Mouse (Mus musculus) lung, embryonic 15.5 days (tissue): Measurements from ENCODE around the gene Morn3. TPM values are rescaled to one million over a fixed set of nuclear protein-coding genes. Genes with fewer than 3 reads are reported as not detected.

ENCODE experiments used
- ATAC-seq: fragments of 200-750 bp; cut with Nextera tagmentation; 2 replicates; pipeline ENCODE4 v1.8.0; 2017; ENCODE audit warnings: moderate number of reproducible peaks, borderline replicate concordance; ENCODE audit not compliant: low FRiP score, low TSS enrichment; ENCODE audit errors: extremely low read depth
- H3K27ac ChIP-seq: fragments of 300-500 bp; sonication (generic); 2 replicates; pipeline ENCODE4 v1.5.1; 2015; ENCODE audit warnings: moderate library complexity, mild to moderate bottlenecking, inconsistent platforms
- H3K27me3 ChIP-seq: fragments of 300-500 bp; sonication (generic); 2 replicates; pipeline ENCODE4 v1.6.1; 2015; ENCODE audit warnings: inconsistent platforms
- H3K36me3 ChIP-seq: fragments of 300-500 bp; sonication (generic); 2 replicates; pipeline ENCODE4 v1.6.1; 2015; ENCODE audit warnings: inconsistent platforms
- H3K4me1 ChIP-seq: fragments of 300-500 bp; sonication (generic); 2 replicates; pipeline ENCODE4 v1.6.1; 2015; ENCODE audit warnings: inconsistent platforms
- H3K4me2 ChIP-seq: fragments of 300-500 bp; sonication (generic); 2 replicates; pipeline ENCODE4 v1.6.1; 2015; ENCODE audit warnings: inconsistent platforms, mild to moderate bottlenecking, moderate library complexity
- H3K4me3 ChIP-seq: fragments of 300-500 bp; sonication (generic); 2 replicates; pipeline ENCODE4 v1.5.1; 2015; ENCODE audit warnings: mild to moderate bottlenecking, inconsistent platforms
- H3K9ac ChIP-seq: fragments of 300-500 bp; sonication (generic); 2 replicates; pipeline ENCODE4 v1.6.1; 2015; ENCODE audit warnings: inconsistent platforms
- H3K9me3 ChIP-seq: fragments of 300-500 bp; sonication (generic); 2 replicates; pipeline ENCODE4 v1.6.1; 2016; ENCODE audit warnings: inconsistent platforms
- WGBS: fragments of 180-500 bp; shearing (Covaris S2); methylation state at CpG from one replicate; pipeline ENCODE4 v1.1.7; 2015; 5-methylcytosine and 5-hydroxymethylcytosine counted together
- polyA plus RNA-seq: library from polyadenylated mRNA; unstranded; fragments of >200 nt; fragmentation: Nextera tagmentation; extraction: Ambion mirVana; gene quantifications from 2 replicates; pipeline ENCODE4 v1.2.1, GENCODE M21; 2015

The Morn3 gene
- polyA plus RNA-seq, 1 experiment from 2014 or later = 1.3 TPM

DNA sequence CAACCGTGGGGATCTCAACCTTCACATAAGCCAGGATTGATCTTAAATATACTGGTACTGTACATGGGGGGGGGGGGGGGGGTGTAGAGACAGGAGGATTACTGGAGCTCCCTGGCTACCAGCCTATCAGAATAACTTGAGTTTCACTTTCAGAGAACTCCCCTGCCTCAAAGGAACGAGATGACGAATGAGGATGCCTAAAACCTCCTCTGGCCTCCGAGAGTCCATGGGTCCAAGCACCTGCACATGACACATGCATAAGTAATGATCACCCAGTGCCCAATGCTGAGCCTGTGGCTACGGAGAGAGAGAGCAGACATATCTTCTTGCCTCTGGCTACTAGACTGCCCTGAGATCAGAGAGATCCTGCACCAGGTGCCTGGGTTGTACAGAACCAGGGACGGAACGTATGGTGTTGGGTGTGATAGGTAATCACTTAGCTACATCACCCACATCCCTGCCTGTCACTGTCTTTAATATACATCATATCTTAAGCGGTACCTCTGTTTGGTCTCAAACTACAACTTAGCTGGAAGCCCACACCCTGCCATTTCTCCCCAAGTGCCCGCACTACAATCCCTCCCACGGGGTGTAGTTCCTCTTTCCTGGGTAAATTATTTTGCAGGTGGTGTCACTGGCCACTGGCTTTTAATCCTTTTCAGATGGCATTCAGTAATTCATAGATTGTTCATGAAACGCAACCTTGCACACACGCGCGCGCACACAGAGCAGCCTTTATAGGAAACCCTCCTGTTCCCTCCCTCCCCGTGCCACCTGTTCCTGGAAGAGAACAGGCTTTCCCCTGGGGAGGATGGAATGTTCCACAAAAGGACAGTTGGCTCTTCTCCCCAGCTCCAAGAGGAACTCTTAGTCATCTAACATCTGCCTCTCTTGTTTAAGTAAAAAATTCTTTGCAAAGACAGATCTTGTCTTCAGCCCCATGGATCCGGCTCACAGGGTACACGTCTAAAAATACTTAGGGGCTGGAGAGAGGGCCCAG is 49.3 kb downstream of the Morn3 start:
- no peaks in the 10 kb centered on the region for H3K27me3 ChIP-seq
- H3K9ac ChIP-seq = no peak overlapping the region
- ATAC-seq = no peak
- H3K27ac ChIP-seq = no peak overlapping the region
- no peaks in the 10 kb centered on the region for H3K9me3 ChIP-seq
- H3K4me2 ChIP-seq = no peak overlapping the region
- 0 out of 2 replicates have a peak, but pooled peaks cover 3% of the 10 kb centered on the region for H3K4me1 ChIP-seq
- WGBS = 82% methylated on average over 18 of the region's 18 CpGs
- no peak overlapping the region for H3K4me3 ChIP-seq
- H3K36me3 ChIP-seq = no peaks in the 10 kb centered on the region

DNA sequence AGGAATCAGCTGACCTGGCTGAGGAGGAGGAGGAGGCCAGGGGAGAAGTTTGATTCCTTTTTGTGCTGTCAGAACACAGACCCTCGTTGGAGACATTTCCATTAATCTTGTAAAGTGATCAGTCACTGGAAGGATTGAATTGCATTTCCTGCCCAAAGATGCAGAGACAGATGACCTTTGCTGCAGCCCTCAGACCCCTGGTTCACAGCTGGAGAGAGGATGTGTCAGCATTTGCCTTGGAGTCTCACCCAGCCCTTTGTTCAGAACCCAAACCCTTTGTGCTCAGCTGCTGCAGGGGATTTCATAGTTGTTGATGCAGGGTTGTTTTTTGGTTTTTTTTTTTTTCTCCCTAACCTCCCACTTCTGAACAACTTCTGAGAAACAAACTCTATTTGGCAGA is 51.9 kb downstream of the Morn3 start:
- H3K4me3 ChIP-seq = no peak overlapping the region
- H3K4me1 ChIP-seq = peaks cover 18% of the 10 kb centered on the region
- WGBS = 0% methylated on average over 1 of the region's 1 CpGs
- 0 out of 2 replicates have a peak overlapping the region, but pooled peaks have one; percentile 6 for H3K27ac ChIP-seq
- H3K9me3 ChIP-seq = no peaks in the 10 kb centered on the region
- H3K27me3 ChIP-seq = no peaks in the 10 kb centered on the region
- no peaks in the 10 kb centered on the region for H3K36me3 ChIP-seq
- no peak overlapping the region for H3K4me2 ChIP-seq
- ATAC-seq = no peak
- H3K9ac ChIP-seq = no peak overlapping the region

DNA sequence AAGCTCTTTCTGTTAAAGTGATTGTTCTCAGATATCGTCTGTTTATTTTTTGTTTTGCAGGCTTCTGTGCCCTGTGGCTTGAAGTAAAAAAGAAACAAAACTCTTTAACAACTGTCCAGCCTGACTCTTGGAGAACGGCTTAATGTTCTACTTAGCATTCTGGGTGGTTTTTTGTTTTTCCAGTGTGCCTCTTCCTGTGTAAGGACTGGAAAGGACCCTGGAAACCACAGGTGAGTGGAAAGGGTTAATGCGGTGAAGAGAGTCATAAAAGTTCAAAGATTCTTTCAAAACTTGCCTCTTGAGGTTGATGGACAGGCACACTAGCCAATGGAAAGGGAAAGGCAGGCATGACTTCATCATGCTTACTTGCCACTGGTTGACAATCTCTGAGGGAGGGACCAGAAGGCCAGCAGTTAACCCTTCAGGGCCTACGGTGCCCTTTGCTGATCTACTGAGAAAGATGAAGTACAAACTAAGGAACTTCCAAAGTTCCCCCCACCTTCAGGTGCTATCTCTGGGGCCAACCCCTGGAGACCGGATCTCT is 52.4 kb downstream of the Morn3 start:
- Histone ChIP-seq H3K27me3 (no peaks in the 10 kb centered on the region), H3K4me3 (peak overlapping the region; percentile 12), H3K9ac (no peak overlapping the region), H3K4me1 (peaks cover 23% of the 10 kb centered on the region), H3K9me3 (no peaks in the 10 kb centered on the region), H3K4me2 (peak overlapping the region; percentile 41), H3K36me3 (no peaks in the 10 kb centered on the region), H3K27ac (peak overlapping the region; percentile 27)
- 5% methylated on average over 5 of the region's 5 CpGs for WGBS
- peak; percentile 92 for ATAC-seq

DNA sequence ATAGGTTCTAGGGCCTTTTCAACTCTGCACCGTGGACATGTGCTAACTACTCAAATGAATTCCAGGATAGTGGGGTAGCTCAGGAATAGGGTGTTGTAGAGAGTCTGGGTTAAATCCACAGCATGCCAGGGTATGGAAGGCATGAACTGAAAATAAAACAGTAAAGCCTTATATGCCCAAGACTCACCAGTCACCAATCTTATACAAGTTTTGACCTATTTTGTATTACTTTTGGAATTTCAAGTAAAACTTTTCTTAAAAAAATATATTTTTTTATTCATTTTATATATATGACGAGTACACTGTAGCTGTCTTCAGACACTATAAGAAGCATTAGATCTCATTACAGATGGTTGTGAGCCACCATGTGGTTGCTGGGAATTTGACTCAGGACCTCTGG is 53.0 kb downstream of the Morn3 start:
- no peak for ATAC-seq
- Histone ChIP-seq H3K9ac (no peak overlapping the region), H3K36me3 (no peaks in the 10 kb centered on the region), H3K27me3 (no peaks in the 10 kb centered on the region), H3K4me2 (peak overlapping the region; percentile 41), H3K4me3 (peak overlapping the region; percentile 12), H3K27ac (peak overlapping the region; percentile 27), H3K9me3 (no peaks in the 10 kb centered on the region), H3K4me1 (peaks cover 23% of the 10 kb centered on the region)
- 29% methylated on average over 2 of the region's 2 CpGs for WGBS

DNA sequence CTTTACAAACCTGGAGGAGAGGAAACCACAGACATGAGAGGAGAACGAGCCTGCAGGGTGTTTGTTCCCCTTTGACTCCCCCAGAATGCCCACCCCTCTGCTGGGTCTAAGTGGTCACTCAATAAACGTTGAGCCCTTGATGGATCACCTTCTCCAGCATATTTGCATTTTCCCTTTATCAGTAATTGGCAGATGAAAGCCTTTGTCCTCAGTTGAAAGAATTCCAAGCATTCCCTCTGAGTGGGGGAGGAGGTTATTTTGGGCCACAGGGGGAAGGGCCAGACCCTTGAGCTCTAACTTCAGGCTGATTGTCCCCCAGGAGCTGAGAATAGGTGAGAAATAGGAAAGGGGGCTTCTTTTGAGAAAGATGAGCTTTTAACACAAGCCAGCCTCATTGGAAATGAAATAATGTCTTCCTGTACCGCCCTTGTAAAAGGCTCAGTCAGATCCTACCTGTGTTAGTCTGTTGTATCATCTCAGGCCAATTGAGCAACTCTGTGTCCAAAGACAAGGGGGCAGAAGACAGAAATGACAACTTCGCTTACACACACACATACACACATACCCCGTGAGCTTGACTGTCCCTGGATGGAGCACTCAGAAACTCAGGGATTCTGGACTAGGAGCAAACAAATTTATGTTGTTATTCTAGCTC is 55.3 kb downstream of the Morn3 start:
- Histone ChIP-seq H3K4me1 (peaks cover 36% of the 10 kb centered on the region), H3K36me3 (no peaks in the 10 kb centered on the region), H3K4me3 (peak overlapping the region; percentile 77; the same call in 1 of the 2 replicates), H3K9ac (no peak overlapping the region), H3K27ac (peak overlapping the region; percentile 32), H3K27me3 (no peaks in the 10 kb centered on the region), H3K4me2 (peak overlapping the region; percentile 95), H3K9me3 (no peaks in the 10 kb centered on the region)
- ATAC-seq = no peak
- WGBS = 24% methylated on average over 5 of the region's 5 CpGs

DNA sequence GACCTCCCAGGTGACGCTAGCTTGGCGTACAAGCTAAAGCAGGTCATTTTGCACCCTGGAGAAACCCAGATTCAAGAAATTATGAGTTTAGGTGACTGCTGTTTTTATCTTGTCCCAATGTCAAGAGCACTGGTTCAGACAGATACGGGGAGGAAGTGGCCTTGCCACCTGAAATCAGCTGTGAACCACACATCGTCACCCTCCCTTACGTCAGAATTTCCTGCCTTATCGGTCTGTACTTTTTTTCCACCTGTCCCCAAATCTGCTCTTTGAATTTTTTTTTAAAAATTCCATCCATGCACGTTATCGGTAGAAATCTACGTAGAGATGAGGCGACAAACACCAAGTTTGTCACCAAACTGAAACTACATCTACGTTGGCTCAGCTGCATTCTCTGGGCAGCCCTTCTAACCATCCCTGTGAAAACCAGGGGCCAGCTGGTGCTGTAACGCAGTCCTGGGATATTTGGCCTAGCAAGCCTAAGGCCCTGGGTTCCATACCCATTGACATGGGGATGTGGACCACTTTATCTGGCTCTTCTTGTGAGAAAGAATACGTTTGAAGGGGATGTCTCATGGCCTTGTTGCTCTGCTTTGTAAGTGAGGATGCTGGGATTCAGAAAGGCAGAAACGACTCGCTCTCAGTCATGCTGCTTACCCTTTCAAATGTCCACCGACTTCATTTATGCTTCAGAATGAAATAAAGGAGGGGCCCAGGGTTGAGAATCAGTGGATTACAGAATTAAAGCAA is 56.2 kb downstream of the Morn3 start:
- peak overlapping the region; percentile 77 for H3K4me3 ChIP-seq
- no peaks in the 10 kb centered on the region for H3K36me3 ChIP-seq
- peak overlapping the region; percentile 32 for H3K27ac ChIP-seq
- ATAC-seq = no peak
- peak overlapping the region; percentile 95 for H3K4me2 ChIP-seq
- no peaks in the 10 kb centered on the region for H3K9me3 ChIP-seq
- peak overlapping the region; percentile 23; the same call in 1 of the 2 replicates for H3K9ac ChIP-seq
- no peaks in the 10 kb centered on the region for H3K27me3 ChIP-seq
- WGBS = 26% methylated on average over 16 of the region's 16 CpGs
- H3K4me1 ChIP-seq = peaks cover 38% of the 10 kb centered on the region

DNA sequence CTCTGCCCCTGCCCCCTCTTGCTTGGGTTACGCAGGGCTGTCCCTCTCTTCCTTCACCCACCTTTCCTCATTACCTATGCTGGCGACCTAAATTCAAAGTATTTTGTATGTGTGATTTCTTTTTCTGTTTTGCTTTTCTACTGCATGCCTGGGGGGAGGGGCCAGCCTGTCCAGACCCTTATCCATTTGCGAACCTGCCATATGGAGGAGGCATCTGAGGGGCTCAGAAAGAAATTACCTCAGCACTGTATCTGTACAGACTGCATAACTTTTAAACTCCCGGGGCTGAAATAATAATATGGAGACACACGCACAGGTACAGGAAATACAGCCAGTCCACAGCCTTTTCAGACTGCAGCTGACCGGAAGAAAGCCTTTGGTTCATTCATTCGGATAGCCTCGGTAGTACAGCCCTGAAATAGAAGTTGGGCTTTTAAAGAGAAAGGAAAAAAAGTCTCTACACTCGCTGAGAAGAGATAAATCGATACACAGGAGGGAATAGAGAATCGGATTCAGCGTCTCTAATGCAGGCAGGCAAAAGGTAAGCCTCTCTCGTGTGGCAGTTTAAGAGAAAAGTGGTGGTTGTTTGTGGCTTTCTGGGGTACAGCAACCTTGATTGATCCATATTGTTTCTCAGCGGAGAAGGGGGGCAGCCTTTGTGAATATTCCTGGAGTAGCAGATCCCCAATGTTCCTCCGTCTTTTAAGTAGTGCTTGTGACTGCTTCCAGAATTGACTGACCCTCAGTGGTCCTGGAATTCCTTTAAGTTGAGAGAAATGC is 57.1 kb downstream of the Morn3 start, which contains the start of gene Kdm2b:
Kdm2b (minus strand) TSS at position 273 of the 780 bp plus-strand sequence.
- Histone ChIP-seq H3K27ac (peak within 1 kb of the TSS; percentile 87), H3K36me3 (no peaks in the 10 kb centered on the region), H3K4me1 (peaks cover 40% of the 10 kb centered on the region), H3K9ac (peak within 1 kb of the TSS; percentile 77), H3K4me2 (peak within 1 kb of the TSS; percentile 95), H3K9me3 (no peaks in the 10 kb centered on the region), H3K27me3 (no peaks in the 10 kb centered on the region), H3K4me3 (peak within 1 kb of the TSS; percentile 77)
- ATAC-seq = peak; percentile 7; the same call in 1 of the 2 replicates
- 6% methylated on average over 15 of the region's 15 CpGs for WGBS

DNA sequence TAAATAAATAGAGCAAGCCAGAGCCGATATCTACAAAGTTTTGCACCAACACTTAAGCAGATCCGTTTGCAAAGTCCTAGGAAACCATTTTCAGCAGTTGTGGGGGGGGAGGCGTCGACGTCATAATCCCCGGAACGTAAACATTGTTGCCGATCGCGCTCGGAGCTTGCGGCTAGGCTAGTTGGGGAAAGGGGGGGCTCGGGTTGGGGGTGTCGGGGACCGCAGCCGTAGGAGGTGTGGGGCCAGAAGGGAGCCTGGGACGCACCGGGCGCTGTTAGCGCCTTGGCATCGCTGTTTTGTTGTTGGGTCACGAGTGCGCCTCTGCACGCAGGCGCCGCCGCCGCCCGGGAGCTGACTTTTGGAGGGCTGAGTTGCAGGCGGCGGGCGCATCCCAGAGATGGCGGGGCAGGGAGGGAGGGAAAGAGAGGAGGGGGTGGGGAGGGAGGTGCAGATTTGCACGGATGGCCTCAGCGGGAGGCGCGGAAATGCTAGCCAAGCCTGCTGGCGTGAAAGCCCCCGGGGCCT is 57.8 kb downstream of the Morn3 start:
- Histone ChIP-seq H3K4me1 (peaks cover 38% of the 10 kb centered on the region), H3K27ac (peak overlapping the region; percentile 87), H3K4me2 (peak overlapping the region; percentile 95), H3K9ac (peak overlapping the region; percentile 77), H3K9me3 (no peaks in the 10 kb centered on the region), H3K36me3 (no peaks in the 10 kb centered on the region), H3K4me3 (peak overlapping the region; percentile 77), H3K27me3 (no peaks in the 10 kb centered on the region)
- ATAC-seq = peak; percentile 29; the same call in 1 of the 2 replicates
- under 1% methylated on average over 35 of the region's 39 CpGs for WGBS

DNA sequence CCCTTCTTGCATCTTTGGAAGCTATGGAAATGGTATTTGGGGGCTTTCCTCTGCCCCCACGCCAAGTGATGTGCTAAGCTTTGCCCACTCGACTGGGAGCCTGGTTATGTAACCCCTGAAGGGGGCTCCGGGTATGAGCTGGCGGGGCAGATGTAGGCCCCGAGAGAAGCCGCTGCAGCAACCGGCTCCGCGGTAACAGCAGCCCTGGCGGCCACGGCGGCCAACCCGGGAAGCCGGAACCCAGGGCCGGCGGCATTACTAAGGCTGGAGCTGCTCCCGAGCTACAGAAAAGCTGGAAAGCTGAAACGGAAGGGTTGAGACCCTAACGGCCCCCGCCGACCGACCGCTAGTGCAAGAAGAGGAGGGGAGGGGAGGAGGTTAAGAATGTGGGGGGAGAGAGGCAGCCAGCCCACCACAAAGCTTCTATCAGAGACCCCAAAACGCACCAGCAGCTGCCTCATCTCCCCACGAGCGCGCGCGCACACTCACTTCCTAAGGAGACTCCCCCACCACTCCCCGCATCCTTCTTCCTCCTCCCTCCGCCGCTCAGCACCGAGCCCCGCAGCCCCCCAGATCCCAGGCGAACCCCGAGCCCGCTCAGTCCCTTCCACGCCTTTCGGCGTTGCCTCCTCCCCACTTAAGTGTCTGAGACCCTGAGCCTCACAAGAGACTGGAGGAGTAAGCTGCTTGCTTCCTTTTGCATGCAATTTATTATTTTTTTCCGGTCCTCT is 58.6 kb downstream of the Morn3 start:
- peak overlapping the region; percentile 95 for H3K4me2 ChIP-seq
- no peaks in the 10 kb centered on the region for H3K36me3 ChIP-seq
- peaks cover 38% of the 10 kb centered on the region for H3K4me1 ChIP-seq
- peak; percentile 24; the same call in 1 of the 2 replicates for ATAC-seq
- peak overlapping the region; percentile 77 for H3K9ac ChIP-seq
- peak overlapping the region; percentile 87 for H3K27ac ChIP-seq
- under 1% methylated on average over 40 of the region's 41 CpGs for WGBS
- H3K4me3 ChIP-seq = peak overlapping the region; percentile 77
- no peaks in the 10 kb centered on the region for H3K27me3 ChIP-seq
- H3K9me3 ChIP-seq = no peaks in the 10 kb centered on the region
